Mouse (Mus musculus) embryonic fibroblast, embryonic 13.5 days (primary cell): ENCODE data around the gene Khdrbs1. TPM values are rescaled to one million over a fixed set of nuclear protein-coding genes. Genes with fewer than 3 reads are reported as not detected.
"Not testable (repeated sequence)": the region's sequence is repeated elsewhere in the genome, so short reads cannot be mapped to it uniquely, and the experiment has no call there.

ENCODE experiments used
- H3K27ac ChIP-seq: 2 replicates; pipeline ENCODE4 v1.5.1; 2012; ENCODE audit warnings: low read length, control low read depth, inconsistent platforms; ENCODE audit not compliant: insufficient read depth
- H3K4me1 ChIP-seq: 2 replicates; pipeline ENCODE4 v1.6.1; 2011; ENCODE audit warnings: low read length; ENCODE audit not compliant: control insufficient read depth, insufficient read depth
- H3K4me3 ChIP-seq: 2 replicates; pipeline ENCODE4 v1.5.1; 2011; ENCODE audit warnings: mild to moderate bottlenecking, control low read depth, low read length; ENCODE audit not compliant: insufficient read depth
- CTCF ChIP-seq: IDR thresholded peaks from 2 replicates; pipeline ENCODE4 v1.5.1; 2011; ENCODE audit warnings: mild to moderate bottlenecking, control low read depth, low read length, moderate library complexity, borderline replicate concordance; ENCODE audit not compliant: insufficient read depth
- POLR2A ChIP-seq: IDR thresholded peaks from 2 replicates; pipeline ENCODE4 v1.6.1; 2011; ENCODE audit warnings: low read depth, mild to moderate bottlenecking, control low read depth, low read length, moderate library complexity
- polyA plus RNA-seq: library from polyadenylated mRNA; stranded (reverse); fragments of >200 nt; gene quantifications from 2 replicates; pipeline ENCODE4 v1.2.4, GENCODE M21; 2011; ENCODE audit warnings: low read depth; ENCODE audit not compliant: missing spikeins, insufficient read length

Gene Khdrbs1
- polyA plus RNA-seq, 1 experiment: 146 TPM

- TF ChIP-seq POLR2A: no peak
- TF ChIP-seq CTCF: no peak
- Histone ChIP-seq H3K27ac (no peak overlapping the region), H3K4me1 (peaks cover 4% of the 10 kb centered on the region), H3K4me3 (no peak overlapping the region)
These were observed 4.5 kb upstream of the Khdrbs1 start for GRCm38 (mm10) chr4:129746591-129746990.

- Histone ChIP-seq H3K27ac (no peak overlapping the region), H3K4me3 (no peak overlapping the region), H3K4me1 (peaks cover 4% of the 10 kb centered on the region)
- TF ChIP-seq POLR2A (no peak), CTCF (no peak)
These were observed 4.0 kb upstream of the Khdrbs1 start for GRCm38 (mm10) chr4:129746106-129746505.

- TF ChIP-seq CTCF: no peak
- no peak for TF ChIP-seq POLR2A
- Histone ChIP-seq H3K4me3 (no peak overlapping the region; the same call in 1 of the 2 replicates), H3K27ac (peak overlapping the region; percentile 97), H3K4me1 (peaks cover 4% of the 10 kb centered on the region)
These were observed 1.4 kb upstream of the Khdrbs1 start for GRCm38 (mm10) chr4:129743494-129743893.

- TF ChIP-seq CTCF (no peak), POLR2A (no peak; the same call in 1 of the 2 replicates)
- peak overlapping the region; percentile 97 for H3K27ac ChIP-seq
- peaks cover 4% of the 10 kb centered on the region for H3K4me1 ChIP-seq
- H3K4me3 ChIP-seq: peak overlapping the region; percentile 56
These were observed 897 bp upstream of the Khdrbs1 start for GRCm38 (mm10) chr4:129743010-129743390.

- Histone ChIP-seq H3K4me3 (peak overlapping the region; percentile 91), H3K4me1 (peaks cover 4% of the 10 kb centered on the region), H3K27ac (peak overlapping the region; percentile 83)
- TF ChIP-seq POLR2A (no peak), CTCF (no peak)
These were observed 200 bp downstream of the Khdrbs1 start for GRCm38 (mm10) chr4:129741974-129742231.

GRCm38 (mm10) chr4:129741251-129741973, 691 bp downstream of the Khdrbs1 start:
- Histone ChIP-seq H3K4me1 (peaks cover 4% of the 10 kb centered on the region), H3K27ac (peak overlapping the region; percentile 83), H3K4me3 (peak overlapping the region; percentile 91)
- TF ChIP-seq CTCF (no peak), POLR2A (no peak)

- Histone ChIP-seq H3K4me1 (peaks cover 4% of the 10 kb centered on the region), H3K27ac (no peak overlapping the region), H3K4me3 (peak overlapping the region; percentile 11; the same call in 1 of the 2 replicates)
- TF ChIP-seq POLR2A (no peak), CTCF (no peak)
These were observed 2.9 kb downstream of the Khdrbs1 start for GRCm38 (mm10) chr4:129739111-129739645.

- no peak overlapping the region for H3K27ac ChIP-seq
- no peak for TF ChIP-seq CTCF
- no peak for TF ChIP-seq POLR2A
- no peaks in the 10 kb centered on the region; the same call in 1 of the 2 replicates for H3K4me1 ChIP-seq
- no peak overlapping the region for H3K4me3 ChIP-seq
These were observed 5.9 kb downstream of the Khdrbs1 start for GRCm38 (mm10) chr4:129736173-129736572.

- H3K27ac ChIP-seq, H3K4me1 ChIP-seq, H3K4me3 ChIP-seq: not testable (repeated sequence)
These were observed 6.6 kb downstream of the Khdrbs1 start for GRCm38 (mm10) chr4:129735485-129735884.

- no peak overlapping the region for H3K27ac ChIP-seq
- H3K4me3 ChIP-seq: no peak overlapping the region
- TF ChIP-seq POLR2A: no peak
- no peak for TF ChIP-seq CTCF
- H3K4me1 ChIP-seq: no peaks in the 10 kb centered on the region
These were observed 10.7 kb downstream of the Khdrbs1 start for GRCm38 (mm10) chr4:129731423-129731822.

GRCm38 (mm10) chr4:129716310-129716709, 25.8 kb downstream of the Khdrbs1 start:
- Histone ChIP-seq H3K4me3 (no peak overlapping the region), H3K4me1 (no peaks in the 10 kb centered on the region), H3K27ac (no peak overlapping the region; the same call in 1 of the 2 replicates)
- TF ChIP-seq POLR2A (no peak), CTCF (no peak)
